Mouse (Mus musculus) cortical plate, adult 2 months (tissue): ENCODE data around the gene Fabp2.

Source experiments
- CTCF ChIP-seq: fragments of 200-500 bp; IDR thresholded peaks from 2 replicates; pipeline ENCODE4 v1.5.1; 2011; ENCODE audit warnings: mild to moderate bottlenecking, control low read depth, low read length; ENCODE audit not compliant: insufficient read depth; ENCODE audit errors: extremely low read depth
- POLR2A ChIP-seq: fragments of 200-500 bp; IDR thresholded peaks from 2 replicates; pipeline ENCODE4 v1.6.1; 2011; ENCODE audit warnings: mild to moderate bottlenecking, low read length, control low read depth; ENCODE audit not compliant: insufficient read depth; ENCODE audit errors: extremely low read depth

DNA sequence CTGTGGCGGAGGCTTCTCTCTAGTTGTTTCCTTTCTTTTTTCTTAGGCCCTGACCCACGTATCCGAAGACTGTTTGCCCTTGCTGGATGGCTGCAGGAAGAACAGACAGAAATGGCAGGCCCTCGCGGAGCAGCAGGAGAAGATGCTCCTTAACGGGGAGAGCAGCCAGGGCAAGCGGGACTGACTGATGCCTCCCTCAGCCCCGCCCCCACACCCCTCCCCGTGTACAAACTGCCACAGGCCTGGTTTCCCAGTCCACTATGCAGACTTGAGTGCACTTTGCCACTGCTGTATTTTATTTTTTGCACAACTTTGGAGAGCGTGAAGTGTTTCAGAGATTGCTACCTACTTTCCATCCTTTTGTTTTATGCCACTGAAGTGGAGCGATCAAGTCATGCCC is 39.7 kb upstream of the Fabp2 start:
- TF ChIP-seq CTCF (no peak), POLR2A (no peak)
